ENCODE assay signal across 12 mouse cellular contexts in genomic region chr2:167859575-167859974, GRCm38 (mm10).
DNase-seq lines count a peak whose midpoint lies in the region; ATAC-seq and TF ChIP-seq lines count a peak whose summit lies in the region.
"Had no signal": no experiment of that assay in that cellular context is flagged by ENCODE, and none has a peak within 500 bp of the region (broad histone marks: within the 10 kb centered on the region; RNA-seq: fewer than 3 reads in every experiment).

No protein-coding gene starts in this region.

- H3K27me3 ChIP-seq in heart, embryonic 13.5 days (replicated peaks), result no peaks in the 10 kb centered on the region
- no peaks in the 10 kb centered on the region for H3K27me3 ChIP-seq in heart, adult 2 months (ENCODE audit: control insufficient read depth, insufficient read depth, low read length)
- no peaks in the 10 kb centered on the region for H3K27me3 ChIP-seq in thymus, adult 2 months (ENCODE audit: control insufficient read depth, insufficient read depth, low read length)

- no peak for TF ChIP-seq CTCF in heart, adult 2 months (IDR thresholded peaks at IDR 0.05)
- TF ChIP-seq CTCF in thymus, adult 2 months (IDR thresholded peaks at IDR 0.05; ENCODE audit: borderline replicate concordance, control insufficient read depth, extremely low read depth, insufficient read depth, low read length, poor library complexity), result no peak

- H3K4me1 ChIP-seq in heart, embryonic 13.5 days, result peaks cover 66% of the 10 kb centered on the region
- H3K4me1 ChIP-seq in heart, adult 2 months (ENCODE audit: control insufficient read depth, insufficient read depth, low read length), result peaks cover 16% of the 10 kb centered on the region
- 0 out of 2 replicates have a peak, but pooled peaks cover 3% of the 10 kb centered on the region for H3K4me1 ChIP-seq in thymus, adult 2 months (replicated peaks; ENCODE audit: control insufficient read depth, insufficient read depth, low read length)

- no peak for TF ChIP-seq EP300 in heart, adult 2 months (IDR thresholded peaks at IDR 0.05; ENCODE audit: insufficient read depth, low read depth, low read length)

- H3K9me3 ChIP-seq in heart, embryonic 13.5 days, result no peaks in the 10 kb centered on the region
- H3K9me3 ChIP-seq: midbrain, embryonic 10.5 days had no signal

- H3K36me3 ChIP-seq in heart, embryonic 13.5 days, result no peaks in the 10 kb centered on the region
- H3K36me3 ChIP-seq in heart, adult 2 months (ENCODE audit: control insufficient read depth, insufficient read depth, low read length), result no peaks in the 10 kb centered on the region
- H3K36me3 ChIP-seq in thymus, adult 2 months (ENCODE audit: control insufficient read depth, insufficient read depth, low read length), result no peaks in the 10 kb centered on the region
- H3K36me3 ChIP-seq: midbrain, embryonic 10.5 days had no signal

- no peak for DNase-seq in heart, adult 2 months
- DNase-seq in thymus, adult 2 months, result peak; percentile 17
- DNase-seq in thymus, adult 18-20 months, result no peak
- no peak for DNase-seq in left cerebral cortex, postnatal 4 days
- DNase-seq: cerebellum, postnatal 14 days had no signal

- H3K79me2 ChIP-seq in heart, adult 2 months (replicated peaks; ENCODE audit: control insufficient read depth, insufficient read depth, low read length), result no peaks in the 10 kb centered on the region

- no peak for ATAC-seq in heart, embryonic 13.5 days (ENCODE audit: extremely low read depth, insufficient number of reproducible peaks, low FRiP score, low TSS enrichment)
- ATAC-seq in megakaryocyte progenitor cell, adult 5-6 weeks (replicated peaks; ENCODE audit: poor library complexity), result 0 out of 2 replicates have a peak, but pooled peaks have one; percentile 27
- ATAC-seq in erythroblast, adult 5-6 weeks (replicated peaks; ENCODE audit: low FRiP score, poor library complexity, severe bottlenecking), result no peak
- no peak for ATAC-seq in megakaryocyte, adult 5-6 weeks (ENCODE audit: poor library complexity, severe bottlenecking)

- H3K4me3 ChIP-seq in heart, embryonic 13.5 days, result no peak overlapping the region
- no peak overlapping the region for H3K4me3 ChIP-seq in heart, adult 2 months
- no peak overlapping the region for H3K4me3 ChIP-seq in thymus, adult 2 months (ENCODE audit: control insufficient read depth, insufficient read depth, low read length)
- H3K4me3 ChIP-seq: erythroblast, embryonic 14.5 days; midbrain, embryonic 10.5 days had no signal

- 0 out of 2 replicates have a peak overlapping the region, but pooled peaks have one; percentile 71 for H3K9ac ChIP-seq in heart, embryonic 13.5 days
- H3K9ac ChIP-seq in heart, adult 2 months (ENCODE audit: low read depth, low read length), result no peak overlapping the region
- H3K9ac ChIP-seq: liver, embryonic 14.5 days had no signal

- intact Hi-C loops in heart, adult 2 months (cut with DNase I), result loop anchor here (10.0 kb wide), 1 partner anchor 95 kb away; no protein-coding TSS in a partner anchor
- intact Hi-C loops in left cerebral cortex, postnatal 4 days (cut with DNase I), result no loop called here

- 49% methylated on average over 10 of the region's 10 CpGs for WGBS in heart, embryonic 13.5 days
- 49% methylated on average over 10 of the region's 10 CpGs for WGBS in heart, adult 2 months
- 16% methylated on average over 10 of the region's 10 CpGs for WGBS in thymus, adult 2 months

- no peak overlapping the region for H3K4me2 ChIP-seq in heart, embryonic 13.5 days

- peak overlapping the region; percentile 75; the same call in 1 of the 2 replicates for H3K27ac ChIP-seq in heart, embryonic 13.5 days (replicated peaks)
- H3K27ac ChIP-seq in heart, adult 2 months, result no peak overlapping the region; the same call in 1 of the 2 replicates
- no peak overlapping the region for H3K27ac ChIP-seq in thymus, adult 2 months (ENCODE audit: control insufficient read depth, insufficient read depth, low read length)
- H3K27ac ChIP-seq: liver, embryonic 14.5 days had no signal

- no peak for TF ChIP-seq POLR2A in heart, adult 2 months (IDR thresholded peaks at IDR 0.05; ENCODE audit: insufficient read depth, low read depth, low read length)
- TF ChIP-seq POLR2A in thymus, adult 2 months (IDR thresholded peaks at IDR 0.05; ENCODE audit: control insufficient read depth, extremely low read depth, insufficient read depth, low read length, poor library complexity), result no peak
